Mouse (Mus musculus) cortical plate, adult 2 months (tissue): Measurements from ENCODE around the gene Cep164.

Experiments used
- CTCF ChIP-seq: fragments of 200-500 bp; IDR thresholded peaks from 2 replicates; pipeline ENCODE4 v1.5.1; 2011; ENCODE audit warnings: mild to moderate bottlenecking, control low read depth, low read length; ENCODE audit not compliant: insufficient read depth; ENCODE audit errors: extremely low read depth
- POLR2A ChIP-seq: fragments of 200-500 bp; IDR thresholded peaks from 2 replicates; pipeline ENCODE4 v1.6.1; 2011; ENCODE audit warnings: mild to moderate bottlenecking, low read length, control low read depth; ENCODE audit not compliant: insufficient read depth; ENCODE audit errors: extremely low read depth

- TF ChIP-seq CTCF: no peak
- no peak for TF ChIP-seq POLR2A
These were observed 4.4 kb upstream of the Cep164 start for GRCm38 (mm10) chr9:45832898-45833297.
